30 mouse cellular contexts compared by ENCODE assay signal in genomic region chr13:119808937-119809336, GRCm38 (mm10). TPM values are rescaled to one million over a fixed set of nuclear protein-coding genes. Genes with fewer than 3 reads are reported as not detected.
"Had no signal": no experiment of that assay in that cellular context is flagged by ENCODE, and none has a peak within 500 bp of the region (broad histone marks: within the 10 kb centered on the region; RNA-seq: fewer than 3 reads in every experiment).

No protein-coding gene starts in this region.

- H3K27me3 ChIP-seq: limb, embryonic 12.5 days; limb, embryonic 15.5 days; liver, embryonic 15.5 days; neural tube, embryonic 12.5 days; neural tube, embryonic 15.5 days had no signal

- H3K27ac ChIP-seq: kidney, postnatal 0 days; left cerebral cortex, adult 2 months; limb, embryonic 12.5 days; limb, embryonic 15.5 days; liver, embryonic 15.5 days; macrophage; neural tube, embryonic 12.5 days; neural tube, embryonic 15.5 days had no signal

- H3K4me3 ChIP-seq: left cerebral cortex, adult 2 months; limb, embryonic 12.5 days; limb, embryonic 15.5 days; liver, embryonic 15.5 days; neural tube, embryonic 12.5 days; neural tube, embryonic 15.5 days had no signal

- H3K9me3 ChIP-seq: limb, embryonic 12.5 days; limb, embryonic 15.5 days; liver, embryonic 15.5 days; neural tube, embryonic 12.5 days; neural tube, embryonic 15.5 days had no signal

- H3K4me2 ChIP-seq: limb, embryonic 12.5 days; limb, embryonic 15.5 days; liver, embryonic 15.5 days; midbrain, embryonic 11.5 days; neural tube, embryonic 12.5 days; neural tube, embryonic 15.5 days had no signal

- H3K4me1 ChIP-seq: limb, embryonic 12.5 days; limb, embryonic 15.5 days; liver, embryonic 15.5 days; neural tube, embryonic 12.5 days; neural tube, embryonic 15.5 days had no signal

- ATAC-seq: inflammation-experienced regulatory T-cells, adult 6 months; intestine, embryonic 16.5 days had no signal

- H3K9ac ChIP-seq: limb, embryonic 12.5 days; limb, embryonic 15.5 days; liver, embryonic 15.5 days; neural tube, embryonic 12.5 days; neural tube, embryonic 15.5 days had no signal

- DNase-seq: kidney, adult 2 months; kidney, postnatal 36 days; layer of hippocampus, postnatal 36 days; left cerebral cortex, postnatal 4 days; lung, adult 2 months; midbrain, embryonic 14.5 days; retina, postnatal 1 day; right cerebral cortex, postnatal 25 days; spleen, adult 18-20 months; thymus, adult 2 months; thymus, postnatal 25 days had no signal

- H3K36me3 ChIP-seq: limb, embryonic 12.5 days; limb, embryonic 15.5 days; liver, embryonic 15.5 days; neural tube, embryonic 12.5 days; neural tube, embryonic 15.5 days had no signal

RNA-seq across cellular contexts. Expression of gene AF067063, which starts 21.1 kb away (rescaled TPM):
- total RNA-seq: layer of hippocampus, adult 8-10 months; layer of hippocampus, postnatal 10 days; layer of hippocampus, postnatal 36 days; left cerebral cortex, adult 2 months; left cerebral cortex, postnatal 14 days; left cerebral cortex, postnatal 4 days; megakaryocyte-erythroid progenitor cell, adult 5-6 weeks; midbrain, postnatal 0 days had no signal
- polyA plus RNA-seq: inflammation-experienced regulatory T-cells, adult 6 months; intestine, embryonic 16.5 days; kidney, adult 2 months; kidney, embryonic 14.5 days; kidney, postnatal 0 days; limb, embryonic 12.5 days; limb, embryonic 15.5 days; liver, embryonic 15.5 days; lung, adult 2 months; lung, embryonic 16.5 days; macrophage; midbrain, embryonic 11.5 days; midbrain, embryonic 14.5 days; midbrain, postnatal 0 days; neural tube, embryonic 12.5 days; neural tube, embryonic 15.5 days; stomach, embryonic 16.5 days; thymus, adult 2 months had no signal

RNA-seq across cellular contexts. Expression of gene D13Ertd608e, which starts 26.9 kb away (rescaled TPM):
- total RNA-seq: layer of hippocampus, adult 8-10 months; layer of hippocampus, postnatal 10 days; layer of hippocampus, postnatal 36 days; left cerebral cortex, adult 2 months; left cerebral cortex, postnatal 14 days; left cerebral cortex, postnatal 4 days; megakaryocyte-erythroid progenitor cell, adult 5-6 weeks; midbrain, postnatal 0 days had no signal
- polyA plus RNA-seq: inflammation-experienced regulatory T-cells, adult 6 months; intestine, embryonic 16.5 days; kidney, adult 2 months; kidney, embryonic 14.5 days; kidney, postnatal 0 days; limb, embryonic 12.5 days; limb, embryonic 15.5 days; liver, embryonic 15.5 days; lung, adult 2 months; lung, embryonic 16.5 days; macrophage; midbrain, embryonic 11.5 days; midbrain, embryonic 14.5 days; midbrain, postnatal 0 days; neural tube, embryonic 12.5 days; neural tube, embryonic 15.5 days; stomach, embryonic 16.5 days had no signal
